Mouse (Mus musculus) hindbrain, embryonic 11.5 days (tissue): ENCODE results near the gene Tnfaip8l3. TPM values are rescaled to one million over a fixed set of nuclear protein-coding genes. Genes with fewer than 3 reads are reported as not detected.

ENCODE experiments used
- ATAC-seq: fragments of 200-750 bp; cut with Nextera tagmentation; 2 replicates; pipeline ENCODE4 v1.8.0; 2017; ENCODE audit warnings: mild to moderate bottlenecking, moderate TSS enrichment, moderate library complexity; ENCODE audit not compliant: low FRiP score
- DNase-seq: peaks from one replicate; pipeline ENCODE4 v3.0.0-alpha.2; 2015; ENCODE audit warnings: low spot score
- H3K27ac ChIP-seq: fragments of 300-500 bp; sonication (generic); 2 replicates; pipeline ENCODE4 v1.5.1; 2014; ENCODE audit warnings: mild to moderate bottlenecking, low read depth, low read length
- H3K27me3 ChIP-seq: fragments of 300-500 bp; sonication (generic); 2 replicates; pipeline ENCODE4 v1.6.1; 2014; ENCODE audit warnings: mild to moderate bottlenecking, low read length, moderate library complexity, mixed read lengths; ENCODE audit not compliant: control insufficient read depth, insufficient read depth
- H3K36me3 ChIP-seq: fragments of 300-500 bp; sonication (generic); 2 replicates; pipeline ENCODE4 v1.6.1; 2014; ENCODE audit warnings: mild to moderate bottlenecking, low read length, moderate library complexity, mixed read lengths; ENCODE audit not compliant: control insufficient read depth, insufficient read depth
- H3K4me1 ChIP-seq: fragments of 300-500 bp; sonication (generic); replicated peaks from 2 replicates; pipeline ENCODE4 v1.6.1; 2014; ENCODE audit warnings: low read length, mixed read lengths; ENCODE audit not compliant: control insufficient read depth, insufficient read depth
- H3K4me2 ChIP-seq: fragments of 300-500 bp; sonication (generic); replicated peaks from 2 replicates; pipeline ENCODE4 v1.6.1; 2014; ENCODE audit warnings: mild to moderate bottlenecking, low read depth, low read length
- H3K4me3 ChIP-seq: fragments of 300-500 bp; sonication (generic); 2 replicates; pipeline ENCODE4 v1.5.1; 2014; ENCODE audit warnings: low read depth, low read length
- H3K9ac ChIP-seq: fragments of 300-500 bp; sonication (generic); 2 replicates; pipeline ENCODE4 v1.6.1; 2014; ENCODE audit warnings: low read depth, low read length
- H3K9me3 ChIP-seq: fragments of 300-500 bp; sonication (generic); 2 replicates; pipeline ENCODE4 v1.6.1; 2016; ENCODE audit warnings: low read length; ENCODE audit not compliant: control insufficient read depth
- WGBS: fragments of 180-500 bp; shearing (Covaris S2); extraction: QIAGEN DNeasy Blood & Tissue Kit; methylation state at CpG from one replicate; pipeline ENCODE4 v1.1.7; 2014; 5-methylcytosine and 5-hydroxymethylcytosine counted together
- polyA plus RNA-seq: library from polyadenylated mRNA; unstranded; fragments of >200 nt; fragmentation: Nextera tagmentation; extraction: Ambion mirVana; gene quantifications from 2 replicates; pipeline ENCODE4 v1.2.1, GENCODE M21; 2014

Gene Tnfaip8l3
- 0.14 and 0.18 TPM in 2 replicates for polyA plus RNA-seq

GRCm38 (mm10) chr9:54068032-54068649 is at the start of gene Tnfaip8l3:
TSS of gene Tnfaip8l3 (minus strand) at chr9:54068388.
- no peaks in the 10 kb centered on the region for H3K9me3 ChIP-seq
- H3K36me3 ChIP-seq = no peaks in the 10 kb centered on the region
- peak; percentile 87 for ATAC-seq
- no peaks in the 10 kb centered on the region for H3K4me1 ChIP-seq
- H3K9ac ChIP-seq = peak within 1 kb of the TSS; percentile 64
- DNase-seq = peak; percentile 66
- H3K4me2 ChIP-seq = peak within 1 kb of the TSS; percentile 99
- WGBS = under 1% methylated on average over 30 of the region's 35 CpGs
- H3K27me3 ChIP-seq = peaks cover 5% of the 10 kb centered on the region; the same call in 1 of the 2 replicates
- H3K4me3 ChIP-seq = peak within 1 kb of the TSS; percentile 57
- H3K27ac ChIP-seq = no peak within 1 kb of the TSS

- Histone ChIP-seq H3K4me2 (no peak overlapping the region), H3K4me1 (no peaks in the 10 kb centered on the region), H3K36me3 (no peaks in the 10 kb centered on the region), H3K9ac (no peak overlapping the region), H3K9me3 (no peaks in the 10 kb centered on the region), H3K4me3 (no peak overlapping the region), H3K27ac (no peak overlapping the region), H3K27me3 (no peaks in the 10 kb centered on the region)
- DNase-seq (peak; percentile 31), ATAC-seq (no peak)
Observed at GRCm38 (mm10) chr9:54112726-54113125, 44.5 kb upstream of the Tnfaip8l3 start.

GRCm38 (mm10) chr9:54098636-54099035 is 30.4 kb upstream of the Tnfaip8l3 start:
- ATAC-seq (no peak), DNase-seq (no peak)
- no peak overlapping the region for H3K27ac ChIP-seq
- no peaks in the 10 kb centered on the region for H3K36me3 ChIP-seq
- H3K9ac ChIP-seq = no peak overlapping the region
- no peak overlapping the region for H3K4me3 ChIP-seq
- H3K9me3 ChIP-seq = no peaks in the 10 kb centered on the region
- H3K27me3 ChIP-seq = no peaks in the 10 kb centered on the region
- H3K4me1 ChIP-seq = no peaks in the 10 kb centered on the region
- H3K4me2 ChIP-seq = no peak overlapping the region

- Histone ChIP-seq H3K4me3 (no peak overlapping the region), H3K9me3 (no peaks in the 10 kb centered on the region), H3K27ac (no peak overlapping the region), H3K9ac (no peak overlapping the region), H3K4me2 (no peak overlapping the region), H3K27me3 (no peaks in the 10 kb centered on the region), H3K4me1 (no peaks in the 10 kb centered on the region), H3K36me3 (no peaks in the 10 kb centered on the region)
- 87% methylated on average over 6 of the region's 6 CpGs for WGBS
- DNase-seq (no peak), ATAC-seq (no peak)
Observed at GRCm38 (mm10) chr9:54097091-54097490, 28.9 kb upstream of the Tnfaip8l3 start.

GRCm38 (mm10) chr9:54084245-54084644 is 16.1 kb upstream of the Tnfaip8l3 start:
- Histone ChIP-seq H3K36me3 (no peaks in the 10 kb centered on the region), H3K27ac (no peak overlapping the region), H3K4me2 (no peak overlapping the region), H3K9ac (no peak overlapping the region), H3K9me3 (no peaks in the 10 kb centered on the region), H3K4me1 (no peaks in the 10 kb centered on the region), H3K4me3 (no peak overlapping the region), H3K27me3 (no peaks in the 10 kb centered on the region)
- ATAC-seq (no peak), DNase-seq (no peak)
- 75% methylated on average over 3 of the region's 3 CpGs for whole genome bisulfite sequencing

- H3K36me3 ChIP-seq = no peaks in the 10 kb centered on the region
- no peak overlapping the region for H3K27ac ChIP-seq
- no peaks in the 10 kb centered on the region for H3K9me3 ChIP-seq
- H3K27me3 ChIP-seq = no peaks in the 10 kb centered on the region
- no peak for ATAC-seq
- 85% methylated on average over 2 of the region's 2 CpGs for WGBS
- H3K4me1 ChIP-seq = no peaks in the 10 kb centered on the region
- no peak overlapping the region for H3K4me2 ChIP-seq
- no peak overlapping the region for H3K4me3 ChIP-seq
- no peak overlapping the region for H3K9ac ChIP-seq
- no peak for DNase-seq
Observed at GRCm38 (mm10) chr9:54077740-54078139, 9.6 kb upstream of the Tnfaip8l3 start.

GRCm38 (mm10) chr9:54074901-54075300 is 6.7 kb upstream of the Tnfaip8l3 start:
- Histone ChIP-seq H3K27ac (no peak overlapping the region), H3K4me3 (no peak overlapping the region), H3K4me1 (no peaks in the 10 kb centered on the region), H3K27me3 (no peaks in the 10 kb centered on the region), H3K4me2 (no peak overlapping the region), H3K36me3 (no peaks in the 10 kb centered on the region), H3K9me3 (no peaks in the 10 kb centered on the region), H3K9ac (no peak overlapping the region)
- no peak for DNase-seq
- no peak for ATAC-seq
- WGBS = 89% methylated on average over 3 of the region's 3 CpGs

- 89% methylated on average over 4 of the region's 4 CpGs for WGBS
- Histone ChIP-seq H3K27ac (no peak overlapping the region), H3K9ac (no peak overlapping the region), H3K4me3 (no peak overlapping the region), H3K27me3 (no peaks in the 10 kb centered on the region), H3K36me3 (no peaks in the 10 kb centered on the region), H3K4me2 (no peak overlapping the region), H3K4me1 (no peaks in the 10 kb centered on the region), H3K9me3 (no peaks in the 10 kb centered on the region)
- DNase-seq (no peak), ATAC-seq (no peak)
Observed at GRCm38 (mm10) chr9:54073688-54074087, 5.5 kb upstream of the Tnfaip8l3 start.

- no peak for ATAC-seq
- H3K4me3 ChIP-seq = no peak overlapping the region
- H3K4me2 ChIP-seq = no peak overlapping the region
- H3K4me1 ChIP-seq = no peaks in the 10 kb centered on the region
- H3K36me3 ChIP-seq = no peaks in the 10 kb centered on the region
- no peak overlapping the region for H3K27ac ChIP-seq
- no peak overlapping the region for H3K9ac ChIP-seq
- no peaks in the 10 kb centered on the region for H3K9me3 ChIP-seq
- no peak for DNase-seq
- peaks cover 5% of the 10 kb centered on the region; the same call in 1 of the 2 replicates for H3K27me3 ChIP-seq
- WGBS = 83% methylated on average over 7 of the region's 7 CpGs
Observed at GRCm38 (mm10) chr9:54071474-54072095, 3.4 kb upstream of the Tnfaip8l3 start.
